Mouse (Mus musculus) neural tube, embryonic 12.5 days (tissue): ENCODE results near the gene Arl13b. TPM values are rescaled to one million over a fixed set of nuclear protein-coding genes. Genes with fewer than 3 reads are reported as not detected.

Experiments
- ATAC-seq: fragments of 200-750 bp; cut with Nextera tagmentation; 2 replicates; pipeline ENCODE4 v1.8.0; 2017; ENCODE audit warnings: low read depth, mild to moderate bottlenecking, moderate TSS enrichment, moderate library complexity; ENCODE audit not compliant: low FRiP score
- H3K27ac ChIP-seq: fragments of 300-500 bp; sonication (generic); 2 replicates; pipeline ENCODE4 v1.5.1; 2016
- H3K27me3 ChIP-seq: fragments of 300-500 bp; sonication (generic); replicated peaks from 2 replicates; pipeline ENCODE4 v1.6.1; 2016; ENCODE audit warnings: mild to moderate bottlenecking
- H3K36me3 ChIP-seq: fragments of 300-500 bp; sonication (generic); 2 replicates; pipeline ENCODE4 v1.6.1; 2016; ENCODE audit warnings: mild to moderate bottlenecking
- H3K4me1 ChIP-seq: fragments of 300-500 bp; sonication (generic); 2 replicates; pipeline ENCODE4 v1.6.1; 2016
- H3K4me2 ChIP-seq: fragments of 300-500 bp; sonication (generic); replicated peaks from 2 replicates; pipeline ENCODE4 v1.6.1; 2016; ENCODE audit warnings: mild to moderate bottlenecking
- H3K4me3 ChIP-seq: fragments of 300-500 bp; sonication (generic); 2 replicates; pipeline ENCODE4 v1.5.1; 2016
- H3K9ac ChIP-seq: fragments of 300-500 bp; sonication (generic); 2 replicates; pipeline ENCODE4 v1.6.1; 2016; ENCODE audit warnings: mild to moderate bottlenecking
- H3K9me3 ChIP-seq: fragments of 300-500 bp; sonication (generic); 2 replicates; pipeline ENCODE4 v1.6.1; 2016; ENCODE audit warnings: mild to moderate bottlenecking
- WGBS: fragments of 180-500 bp; shearing (Covaris S2); methylation state at CpG from one replicate; pipeline ENCODE4 v1.1.7; 2016; 5-methylcytosine and 5-hydroxymethylcytosine counted together
- polyA plus RNA-seq: library from polyadenylated mRNA; unstranded; fragments of >200 nt; fragmentation: Nextera tagmentation; extraction: Ambion mirVana; gene quantifications from 2 replicates; pipeline ENCODE4 v1.2.1, GENCODE M21; 2016

Gene Arl13b
- polyA plus RNA-seq, 1 experiment from 2014 or later = 18.0 TPM

- Histone ChIP-seq H3K36me3 (peaks cover 12% of the 10 kb centered on the region; the same call in 1 of the 2 replicates), H3K9me3 (no peaks in the 10 kb centered on the region), H3K27me3 (no peaks in the 10 kb centered on the region), H3K4me1 (no peaks in the 10 kb centered on the region), H3K27ac (no peak overlapping the region), H3K9ac (no peak overlapping the region), H3K4me2 (no peak overlapping the region), H3K4me3 (no peak overlapping the region)
- 57% methylated on average over 8 of the region's 8 CpGs for WGBS
- ATAC-seq = no peak
Observed at GRCm38 (mm10) chr16:62807249-62807979, 39.4 kb downstream of the Arl13b start.

- H3K4me3 ChIP-seq = no peak overlapping the region
- H3K4me2 ChIP-seq = no peak overlapping the region
- H3K4me1 ChIP-seq = no peaks in the 10 kb centered on the region
- no peaks in the 10 kb centered on the region for H3K27me3 ChIP-seq
- H3K9me3 ChIP-seq = no peaks in the 10 kb centered on the region
- H3K36me3 ChIP-seq = peaks cover 18% of the 10 kb centered on the region
- no peak overlapping the region for H3K27ac ChIP-seq
- H3K9ac ChIP-seq = no peak overlapping the region
- no peak for ATAC-seq
- 90% methylated on average over 3 of the region's 3 CpGs for WGBS
Observed at GRCm38 (mm10) chr16:62804621-62805020, 42.2 kb downstream of the Arl13b start.

GRCm38 (mm10) chr16:62799839-62800238, 47.0 kb downstream of the Arl13b start:
- Histone ChIP-seq H3K36me3 (peaks cover 22% of the 10 kb centered on the region), H3K9ac (no peak overlapping the region), H3K27ac (no peak overlapping the region), H3K4me2 (no peak overlapping the region), H3K27me3 (no peaks in the 10 kb centered on the region), H3K4me1 (no peaks in the 10 kb centered on the region), H3K4me3 (no peak overlapping the region), H3K9me3 (no peaks in the 10 kb centered on the region)
- no peak for ATAC-seq
- 93% methylated on average over 3 of the region's 3 CpGs for WGBS

- WGBS = 90% methylated on average over 4 of the region's 4 CpGs
- no peak for ATAC-seq
- Histone ChIP-seq H3K4me2 (no peak overlapping the region), H3K27ac (no peak overlapping the region), H3K4me3 (no peak overlapping the region), H3K36me3 (peaks cover 19% of the 10 kb centered on the region), H3K4me1 (no peaks in the 10 kb centered on the region), H3K9me3 (no peaks in the 10 kb centered on the region), H3K27me3 (no peaks in the 10 kb centered on the region), H3K9ac (no peak overlapping the region)
Observed at GRCm38 (mm10) chr16:62799426-62799825, 47.4 kb downstream of the Arl13b start.

DNA sequence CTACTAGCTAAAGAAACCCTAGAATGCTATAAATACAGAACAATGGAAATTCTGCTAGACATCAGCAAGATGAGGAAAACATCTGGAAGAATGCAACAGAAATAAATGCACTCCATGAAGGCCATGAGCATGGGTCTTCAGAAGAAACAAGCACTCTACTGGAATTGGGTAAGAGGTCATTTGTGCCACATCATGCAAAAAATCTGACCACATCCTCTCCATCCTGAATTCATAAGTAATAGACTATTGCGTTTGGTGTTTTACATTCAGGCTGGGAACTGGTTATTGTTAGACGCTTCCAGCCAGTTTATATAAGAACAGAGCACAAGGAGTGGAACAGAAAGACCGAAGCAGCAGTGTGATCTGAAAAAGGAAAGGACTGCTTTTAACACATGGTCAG, 48.0 kb downstream of the Arl13b start:
- no peak overlapping the region for H3K9ac ChIP-seq
- no peak overlapping the region for H3K27ac ChIP-seq
- H3K4me3 ChIP-seq = no peak overlapping the region
- no peak overlapping the region for H3K4me2 ChIP-seq
- H3K9me3 ChIP-seq = no peaks in the 10 kb centered on the region
- H3K4me1 ChIP-seq = no peaks in the 10 kb centered on the region
- no peaks in the 10 kb centered on the region for H3K27me3 ChIP-seq
- WGBS = 95% methylated on average over 3 of the region's 3 CpGs
- peaks cover 17% of the 10 kb centered on the region for H3K36me3 ChIP-seq
- no peak for ATAC-seq

GRCm38 (mm10) chr16:62796608-62797007, 50.2 kb downstream of the Arl13b start:
- no peak for ATAC-seq
- Histone ChIP-seq H3K4me3 (no peak overlapping the region), H3K4me2 (no peak overlapping the region), H3K9ac (no peak overlapping the region), H3K36me3 (peaks cover 10% of the 10 kb centered on the region), H3K27ac (no peak overlapping the region), H3K27me3 (no peaks in the 10 kb centered on the region), H3K9me3 (no peaks in the 10 kb centered on the region), H3K4me1 (no peaks in the 10 kb centered on the region)
- 85% methylated on average over 1 of the region's 1 CpGs for WGBS

- peak; percentile 95 for ATAC-seq
- peaks cover 24% of the 10 kb centered on the region for H3K4me1 ChIP-seq
- H3K4me2 ChIP-seq = peak within 1 kb of the TSS; percentile 67
- H3K9me3 ChIP-seq = no peaks in the 10 kb centered on the region
- peak within 1 kb of the TSS; percentile 82 for H3K9ac ChIP-seq
- H3K27ac ChIP-seq = peak within 1 kb of the TSS; percentile 50; the same call in 1 of the 2 replicates
- no peaks in the 10 kb centered on the region for H3K36me3 ChIP-seq
- H3K27me3 ChIP-seq = no peaks in the 10 kb centered on the region
- peak within 1 kb of the TSS; percentile 76 for H3K4me3 ChIP-seq
- WGBS = 3% methylated on average over 41 of the region's 41 CpGs
Observed at GRCm38 (mm10) chr16:62786621-62787331, 60.1 kb downstream of the Arl13b start, which contains the start of gene Nsun3. Nsun3 (minus strand) TSS chr16:62786818.

GRCm38 (mm10) chr16:62782229-62782628, 64.6 kb downstream of the Arl13b start:
- H3K27me3 ChIP-seq = no peaks in the 10 kb centered on the region
- H3K4me3 ChIP-seq = no peak overlapping the region
- H3K9me3 ChIP-seq = no peaks in the 10 kb centered on the region
- ATAC-seq = no peak
- H3K9ac ChIP-seq = no peak overlapping the region
- H3K27ac ChIP-seq = no peak overlapping the region
- H3K36me3 ChIP-seq = no peaks in the 10 kb centered on the region
- H3K4me2 ChIP-seq = no peak overlapping the region
- 74% methylated on average over 5 of the region's 5 CpGs for WGBS
- peaks cover 24% of the 10 kb centered on the region for H3K4me1 ChIP-seq

DNA sequence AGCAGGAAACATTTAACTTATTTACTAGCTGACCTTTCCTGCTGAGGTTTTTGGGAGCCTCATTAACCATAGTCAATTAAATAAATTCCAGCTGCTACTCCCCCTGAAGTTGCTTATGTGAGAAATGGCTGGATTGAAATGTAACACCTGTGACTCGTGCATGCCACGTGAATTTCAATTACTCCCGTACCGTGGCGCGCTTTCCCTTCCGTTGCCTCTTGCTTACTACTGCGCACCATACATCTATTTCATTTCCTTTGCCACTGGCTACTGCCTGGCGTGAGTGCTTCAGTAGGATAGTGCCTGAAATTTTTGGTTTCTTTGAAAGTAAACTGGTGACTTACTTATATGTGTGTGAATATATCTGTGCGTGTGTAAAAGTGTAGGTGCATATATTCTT, 68.6 kb downstream of the Arl13b start:
- ATAC-seq = no peak
- Histone ChIP-seq H3K36me3 (no peaks in the 10 kb centered on the region), H3K9me3 (no peaks in the 10 kb centered on the region), H3K27ac (no peak overlapping the region), H3K9ac (no peak overlapping the region), H3K4me2 (no peak overlapping the region), H3K4me3 (no peak overlapping the region), H3K4me1 (peaks cover 3% of the 10 kb centered on the region; the same call in 1 of the 2 replicates), H3K27me3 (no peaks in the 10 kb centered on the region)
- 76% methylated on average over 10 of the region's 10 CpGs for WGBS

GRCm38 (mm10) chr16:62776034-62776433, 70.8 kb downstream of the Arl13b start:
- WGBS = 85% methylated on average over 11 of the region's 11 CpGs
- H3K4me3 ChIP-seq = no peak overlapping the region
- no peaks in the 10 kb centered on the region for H3K27me3 ChIP-seq
- no peaks in the 10 kb centered on the region for H3K9me3 ChIP-seq
- H3K36me3 ChIP-seq = no peaks in the 10 kb centered on the region
- H3K9ac ChIP-seq = no peak overlapping the region
- H3K27ac ChIP-seq = no peak overlapping the region
- H3K4me1 ChIP-seq = no peaks in the 10 kb centered on the region
- no peak for ATAC-seq
- no peak overlapping the region for H3K4me2 ChIP-seq

DNA sequence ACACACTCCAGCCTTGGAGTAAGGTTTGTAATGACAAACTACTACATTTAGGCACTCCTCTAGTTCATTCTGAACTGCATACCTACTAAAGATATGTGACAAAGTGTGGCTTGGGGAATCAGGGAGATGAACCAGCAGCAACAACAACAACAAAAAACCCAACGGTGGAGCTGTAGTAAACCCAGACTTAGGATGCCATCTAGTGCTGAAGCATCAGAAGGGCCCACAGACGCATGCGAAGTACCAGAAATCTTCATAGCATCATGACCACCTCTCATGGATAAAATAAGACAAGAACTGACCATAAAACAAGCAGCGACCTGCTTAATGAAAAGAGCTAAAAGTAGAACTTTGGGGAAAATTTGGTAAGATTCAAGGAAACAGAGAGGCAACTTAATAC, 73.4 kb downstream of the Arl13b start:
- Histone ChIP-seq H3K27ac (no peak overlapping the region), H3K9ac (no peak overlapping the region), H3K4me1 (no peaks in the 10 kb centered on the region), H3K36me3 (no peaks in the 10 kb centered on the region), H3K27me3 (no peaks in the 10 kb centered on the region), H3K4me3 (no peak overlapping the region), H3K9me3 (no peaks in the 10 kb centered on the region), H3K4me2 (no peak overlapping the region)
- ATAC-seq = no peak
- 86% methylated on average over 4 of the region's 4 CpGs for WGBS

- H3K9me3 ChIP-seq = no peaks in the 10 kb centered on the region
- 91% methylated on average over 2 of the region's 2 CpGs for WGBS
- no peaks in the 10 kb centered on the region for H3K36me3 ChIP-seq
- no peaks in the 10 kb centered on the region for H3K4me1 ChIP-seq
- 0 out of 2 replicates have a peak, but pooled peaks have one; percentile 37 for ATAC-seq
- H3K27ac ChIP-seq = no peak overlapping the region
- H3K27me3 ChIP-seq = no peaks in the 10 kb centered on the region
- H3K4me2 ChIP-seq = no peak overlapping the region
- no peak overlapping the region for H3K4me3 ChIP-seq
- H3K9ac ChIP-seq = no peak overlapping the region
Observed at GRCm38 (mm10) chr16:62758340-62758739, 88.5 kb downstream of the Arl13b start.
